Mouse (Mus musculus): ENCODE data around the gene Gm20696.

Gene Gm20696

DNA sequence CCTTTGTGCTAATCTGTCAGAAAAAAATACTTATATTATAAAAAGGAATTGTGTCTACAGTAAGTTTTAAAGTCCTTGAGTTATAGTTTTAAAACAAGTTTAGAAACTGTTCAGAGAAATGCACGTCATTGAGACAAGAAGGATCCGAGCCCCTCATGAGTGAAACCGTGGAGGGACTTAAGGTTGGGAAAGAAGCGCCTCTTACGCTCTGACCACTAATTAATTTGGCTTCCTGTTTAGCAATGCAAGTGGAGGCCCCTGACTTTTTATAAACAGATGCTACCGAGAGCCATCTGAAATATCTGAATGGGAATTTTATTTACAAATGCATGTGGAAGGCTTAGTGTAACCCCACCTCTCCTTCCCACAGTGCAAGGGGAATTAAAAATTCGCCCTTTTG lies 41.3 kb downstream of the Gm20696 start:
- no peak for DNase-seq (ENCODE audit: low read depth, low spot score)

DNA sequence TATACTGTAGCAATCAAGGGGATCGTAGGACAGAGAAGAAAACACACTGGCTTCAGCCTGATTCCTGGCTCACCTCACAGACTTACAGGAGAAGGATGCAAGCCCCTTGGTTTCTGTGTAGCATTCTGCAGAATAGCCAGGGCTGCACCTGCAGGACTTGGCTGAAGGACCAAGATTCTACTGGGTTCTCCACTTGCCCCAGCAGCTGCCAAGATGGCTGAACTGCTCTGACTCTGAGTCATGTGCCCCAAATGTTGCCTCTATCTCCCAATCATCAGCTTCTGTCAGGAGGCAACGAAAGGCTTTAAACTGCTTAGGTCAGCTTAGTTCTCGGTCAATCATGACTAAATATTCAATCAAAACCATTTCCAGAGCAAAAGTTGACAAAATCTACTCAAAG lies 42.1 kb downstream of the Gm20696 start:
- no peak for DNase-seq (ENCODE audit: low read depth, low spot score)

DNA sequence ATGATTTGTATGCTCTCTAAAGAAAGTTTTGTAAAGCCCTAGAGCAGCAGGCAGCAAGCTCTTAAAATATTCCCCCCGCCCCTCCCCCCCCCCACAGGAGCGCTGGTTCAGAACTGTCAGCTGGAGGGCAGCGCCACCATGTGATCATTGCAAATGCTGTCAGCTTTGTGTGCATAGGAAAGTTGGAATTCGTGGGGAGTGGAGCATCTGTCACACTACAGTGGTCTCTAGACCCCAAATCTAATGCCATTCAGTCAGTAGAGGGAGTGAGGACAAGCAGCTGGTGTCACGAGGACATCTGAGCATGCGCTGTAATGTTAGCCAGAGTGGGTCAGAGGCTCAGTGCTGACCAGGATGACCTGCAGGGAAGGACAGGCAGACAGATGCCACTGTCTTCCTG lies 43.0 kb downstream of the Gm20696 start:
- no peak for DNase-seq (ENCODE audit: low read depth, low spot score)

DNA sequence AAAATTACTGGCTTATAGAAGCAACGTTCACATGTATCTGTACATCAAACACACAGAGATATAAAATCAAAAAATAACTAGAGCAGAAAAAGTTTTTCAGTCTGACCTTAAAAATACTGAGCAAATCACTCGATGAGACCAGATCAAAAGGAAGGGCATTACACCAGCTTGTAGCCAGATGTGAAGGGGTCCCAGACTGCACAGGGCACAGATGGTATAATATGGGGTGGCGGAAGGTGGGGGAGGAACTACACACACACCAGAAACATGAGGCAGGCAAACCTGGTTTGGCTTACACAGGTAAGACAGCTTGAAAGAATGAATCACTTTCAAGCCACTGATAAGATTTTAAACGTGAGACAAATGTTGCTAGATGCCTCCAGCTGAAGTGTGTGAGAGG lies 45.4 kb downstream of the Gm20696 start:
- no peak for DNase-seq (ENCODE audit: low read depth, low spot score)

DNA sequence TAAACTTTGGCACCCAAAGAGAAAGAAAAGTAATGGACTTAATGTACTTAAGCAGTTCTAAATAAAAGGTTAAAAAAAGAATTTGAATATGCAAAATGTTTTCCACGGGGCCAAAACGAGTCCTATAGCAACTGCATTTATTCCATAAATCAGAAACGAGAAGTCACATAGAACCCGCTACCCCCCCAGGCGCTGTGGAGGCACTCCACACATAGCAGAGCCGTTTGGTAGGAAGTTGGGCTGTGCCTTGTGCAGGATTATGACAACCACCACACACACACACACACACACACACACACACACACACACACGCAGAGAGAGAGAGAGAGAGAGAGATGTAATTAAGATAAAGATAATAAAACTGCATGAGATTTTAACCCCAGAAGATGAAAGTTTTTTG lies 46.1 kb downstream of the Gm20696 start:
- DNase-seq (ENCODE audit: low read depth, low spot score), result no peak

DNA sequence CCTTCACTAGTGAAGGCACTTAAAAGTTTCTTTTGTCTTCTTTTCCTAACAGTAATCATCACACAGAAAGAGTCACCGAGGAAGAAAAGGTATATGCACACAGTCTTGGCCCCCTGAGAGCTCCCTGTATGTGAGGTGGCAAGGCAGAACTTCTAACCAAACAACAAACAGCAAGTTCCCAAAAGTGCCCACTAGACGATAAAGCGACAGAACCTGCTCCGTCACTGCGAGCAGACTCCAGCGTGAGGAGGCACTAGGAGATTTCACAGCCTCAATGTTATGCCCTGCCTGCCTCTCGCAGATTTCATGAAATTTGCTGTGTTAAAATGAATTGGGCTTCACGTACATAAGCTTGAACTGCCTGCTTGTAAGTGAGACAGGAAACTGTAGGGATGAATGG lies 46.6 kb downstream of the Gm20696 start:
- DNase-seq (ENCODE audit: low read depth, low spot score), result no peak

- no peak for DNase-seq (ENCODE audit: low read depth, low spot score)
Observed at GRCm38 (mm10) chr6:99619466-99619865, 47.1 kb downstream of the Gm20696 start.

GRCm38 (mm10) chr6:99617867-99618266 lies 48.7 kb downstream of the Gm20696 start:
- DNase-seq (ENCODE audit: low read depth, low spot score), result no peak

- no peak for DNase-seq (ENCODE audit: low read depth, low spot score)
Observed at GRCm38 (mm10) chr6:99617415-99617814, 49.2 kb downstream of the Gm20696 start.

GRCm38 (mm10) chr6:99615272-99615751 lies 51.3 kb downstream of the Gm20696 start:
- no peak for DNase-seq (ENCODE audit: low read depth, low spot score)

- DNase-seq (ENCODE audit: low read depth, low spot score), result no peak
Observed at GRCm38 (mm10) chr6:99614566-99615271, 51.9 kb downstream of the Gm20696 start.

- no peak for DNase-seq (ENCODE audit: low read depth, low spot score)
Observed at GRCm38 (mm10) chr6:99611866-99612265, 54.7 kb downstream of the Gm20696 start.

DNA sequence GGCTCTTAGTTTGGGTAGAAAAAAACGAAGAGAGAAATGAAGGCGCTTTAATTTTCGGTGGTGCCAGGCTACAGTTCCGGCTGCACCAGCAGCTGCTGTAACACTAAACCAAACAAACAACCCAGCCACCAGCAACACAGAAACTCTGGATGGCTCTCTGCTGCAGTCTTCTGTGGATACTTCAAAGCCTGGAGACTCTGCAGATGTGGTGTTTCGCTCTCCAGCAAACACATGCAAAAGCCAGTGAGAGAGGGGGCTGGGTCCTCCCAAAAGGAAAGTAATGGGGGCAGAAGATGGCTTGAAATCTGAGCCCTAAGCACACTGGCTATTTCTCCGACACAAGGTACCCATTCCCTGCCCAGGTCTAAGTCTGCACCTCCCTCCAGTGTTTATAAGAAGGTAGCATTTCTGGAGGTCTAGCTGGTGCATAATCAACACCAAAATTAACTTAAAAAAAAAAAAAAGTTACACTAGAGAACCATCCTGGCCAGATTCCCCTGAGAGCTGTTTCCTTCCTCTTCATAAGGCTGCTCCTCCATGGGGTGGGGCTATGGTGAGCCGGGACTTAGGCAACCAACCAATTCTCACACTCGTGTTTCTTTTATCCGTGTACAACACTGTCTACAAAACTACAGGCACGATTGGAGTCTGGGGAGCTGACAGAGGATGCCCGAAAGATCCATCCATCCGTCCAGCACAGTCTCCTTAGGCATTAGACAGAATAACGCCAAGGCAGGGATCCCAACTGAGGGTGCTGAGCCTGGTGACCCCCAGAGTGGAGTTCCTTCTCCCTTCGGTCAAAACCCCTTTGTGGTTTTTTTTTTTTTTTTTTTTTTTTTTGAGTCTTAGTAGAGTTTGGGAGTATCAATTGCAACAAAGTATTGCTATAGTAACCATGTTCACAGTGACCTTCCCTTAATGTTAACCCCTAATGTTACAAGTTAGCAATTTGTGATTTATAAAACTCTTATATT lies 55.9 kb downstream of the Gm20696 start:
- no peak for DNase-seq (ENCODE audit: low read depth, low spot score)

GRCm38 (mm10) chr6:99606079-99606478 lies 60.5 kb downstream of the Gm20696 start:
- no peak for DNase-seq (ENCODE audit: low read depth, low spot score)

- no peak for DNase-seq (ENCODE audit: low read depth, low spot score)
Observed at GRCm38 (mm10) chr6:99604758-99605157, 61.8 kb downstream of the Gm20696 start.

DNA sequence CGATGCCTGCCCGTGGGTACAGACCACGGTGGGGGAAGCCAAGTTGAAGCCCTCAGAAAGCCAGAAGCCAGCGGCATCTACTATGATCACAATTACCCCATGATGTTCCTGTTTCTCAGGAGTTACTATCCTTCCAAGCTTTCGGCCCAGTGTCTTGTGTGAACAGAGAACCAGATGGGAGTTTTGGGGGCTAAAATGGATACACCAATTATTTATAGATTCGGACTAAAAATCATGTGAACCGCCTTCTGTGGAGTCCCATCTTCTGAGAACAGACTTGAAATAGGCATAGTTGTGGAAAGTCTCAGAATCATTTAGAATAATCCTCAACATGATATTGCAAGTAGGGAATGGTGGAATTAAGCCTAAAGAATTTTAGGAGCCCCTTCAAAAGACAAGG lies 64.2 kb downstream of the Gm20696 start:
- DNase-seq (ENCODE audit: low read depth, low spot score), result no peak

GRCm38 (mm10) chr6:99600886-99601285 lies 65.7 kb downstream of the Gm20696 start:
- no peak for DNase-seq (ENCODE audit: low read depth, low spot score)

DNA sequence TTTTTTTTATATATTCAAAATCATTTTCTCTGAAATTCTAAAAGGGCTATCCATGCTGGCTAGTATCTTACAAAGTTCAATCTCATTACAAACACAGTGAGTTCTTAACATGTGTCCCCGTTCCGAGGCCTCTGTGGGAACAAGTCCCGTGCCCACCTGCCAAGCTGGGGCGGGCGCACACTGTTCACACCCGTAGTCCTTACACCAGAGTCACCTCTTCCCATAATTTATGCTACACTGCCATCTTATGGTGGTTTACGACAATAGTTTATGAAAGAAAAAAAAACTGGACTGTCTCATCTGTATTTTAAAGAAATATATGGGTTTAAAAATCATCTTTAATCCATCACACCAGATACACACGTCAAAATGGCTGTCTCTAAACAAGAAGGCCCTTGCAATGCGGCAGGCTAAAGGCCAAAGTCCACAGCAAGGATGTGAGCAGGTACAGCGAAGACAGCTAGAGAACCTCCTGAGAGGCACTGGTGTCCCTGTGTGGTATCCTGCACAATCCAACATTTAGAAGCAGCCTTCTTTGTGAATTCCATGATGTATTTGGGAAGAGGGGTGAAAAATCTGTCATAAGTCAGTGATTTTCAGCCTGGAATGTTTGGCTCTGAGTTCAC lies 66.3 kb downstream of the Gm20696 start:
- DNase-seq (ENCODE audit: low read depth, low spot score), result peak; percentile 70

GRCm38 (mm10) chr6:99599651-99600050 lies 66.9 kb downstream of the Gm20696 start:
- no peak for DNase-seq (ENCODE audit: low read depth, low spot score)

GRCm38 (mm10) chr6:99599229-99599628 lies 67.4 kb downstream of the Gm20696 start:
- no peak for DNase-seq (ENCODE audit: low read depth, low spot score)

DNA sequence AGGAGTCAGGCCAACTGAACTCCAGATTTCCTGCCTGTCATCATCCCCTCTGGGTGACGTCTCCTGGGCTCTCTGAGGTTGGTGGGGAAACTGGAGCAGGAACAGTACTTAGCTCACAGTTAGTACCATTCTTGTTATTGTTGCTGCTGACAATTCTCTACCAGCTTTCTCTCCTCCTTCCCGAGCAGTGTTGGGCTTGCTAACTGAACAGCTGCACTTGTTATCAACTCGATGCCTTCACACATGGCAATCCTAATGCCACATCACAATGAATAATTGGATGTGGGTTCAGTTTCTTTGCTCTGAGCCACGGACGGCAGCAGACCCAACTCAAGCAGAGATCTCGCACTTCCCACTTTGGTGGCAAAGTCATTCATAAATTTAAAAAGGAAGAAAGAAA lies 89.6 kb downstream of the Gm20696 start:
- DNase-seq (ENCODE audit: low read depth, low spot score), result no peak

DNA sequence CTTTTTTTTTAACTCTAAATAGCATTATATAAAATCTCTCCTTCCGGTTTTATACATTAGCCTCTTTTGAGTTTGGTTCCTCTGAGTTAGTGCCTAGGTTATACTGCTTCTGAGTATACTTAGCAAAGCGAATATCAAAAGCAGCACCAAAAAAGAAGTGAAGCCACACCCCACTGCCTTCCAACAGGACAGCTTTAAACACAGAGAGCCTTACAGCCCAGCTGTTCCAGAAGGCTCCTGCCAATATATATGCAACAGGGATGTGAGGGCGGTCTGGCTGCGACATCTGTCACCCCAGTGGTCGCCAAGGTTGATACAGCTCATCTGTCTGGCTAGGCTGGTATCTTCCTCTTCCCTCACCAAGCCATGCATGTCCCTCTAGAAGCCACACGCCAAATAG lies 91.0 kb downstream of the Gm20696 start:
- DNase-seq (ENCODE audit: low read depth, low spot score), result no peak
